Mouse (Mus musculus) stomach, embryonic 14.5 days (tissue): ENCODE measurements around the gene Slc10a1. TPM values are rescaled to one million over a fixed set of nuclear protein-coding genes. Genes with fewer than 3 reads are reported as not detected.

Experiments
- ATAC-seq: fragments of 200-750 bp; cut with Nextera tagmentation; 2 replicates; pipeline ENCODE4 v1.8.0; 2017; ENCODE audit warnings: low read depth, moderate TSS enrichment; ENCODE audit not compliant: insufficient number of reproducible peaks, insufficient read depth, low FRiP score
- H3K27ac ChIP-seq: fragments of 300-500 bp; sonication (generic); 2 replicates; pipeline ENCODE4 v1.5.1; 2014; ENCODE audit warnings: mild to moderate bottlenecking, low read length, moderate library complexity, mixed read lengths
- H3K27me3 ChIP-seq: fragments of 300-500 bp; sonication (generic); 2 replicates; pipeline ENCODE4 v1.6.1; 2014; ENCODE audit warnings: low read length, control low read depth, mixed read lengths; ENCODE audit not compliant: control insufficient read depth, insufficient read depth
- H3K36me3 ChIP-seq: fragments of 300-500 bp; sonication (generic); 2 replicates; pipeline ENCODE4 v1.6.1; 2014; ENCODE audit warnings: mild to moderate bottlenecking, control low read depth, low read length, moderate library complexity, mixed read lengths; ENCODE audit not compliant: control insufficient read depth, insufficient read depth
- H3K4me1 ChIP-seq: fragments of 300-500 bp; sonication (generic); 2 replicates; pipeline ENCODE4 v1.6.1; 2014; ENCODE audit warnings: low read length, control low read depth, mixed read lengths; ENCODE audit not compliant: control insufficient read depth, insufficient read depth
- H3K4me2 ChIP-seq: fragments of 300-500 bp; sonication (generic); replicated peaks from 2 replicates; pipeline ENCODE4 v1.6.1; 2014; ENCODE audit warnings: low read depth, low read length, control low read depth
- H3K4me3 ChIP-seq: fragments of 300-500 bp; sonication (generic); 2 replicates; pipeline ENCODE4 v1.5.1; 2014; ENCODE audit warnings: low read depth, low read length, control low read depth
- H3K9ac ChIP-seq: fragments of 300-500 bp; sonication (generic); replicated peaks from 2 replicates; pipeline ENCODE4 v1.6.1; 2014; ENCODE audit warnings: low read depth, mild to moderate bottlenecking, control low read depth, low read length, moderate library complexity, mixed read lengths
- H3K9me3 ChIP-seq: fragments of 300-500 bp; sonication (generic); 2 replicates; pipeline ENCODE4 v1.6.1; 2016; ENCODE audit warnings: low read depth, low read length, control low read depth; ENCODE audit not compliant: control insufficient read depth
- WGBS: fragments of 180-500 bp; shearing (Covaris S2); extraction: QIAGEN DNeasy Blood & Tissue Kit; methylation state at CpG from one replicate; pipeline ENCODE4 v1.1.7; 2014; 5-methylcytosine and 5-hydroxymethylcytosine counted together
- polyA plus RNA-seq: library from polyadenylated mRNA; unstranded; fragments of >200 nt; fragmentation: Nextera tagmentation; extraction: Ambion mirVana; gene quantifications from 2 replicates; pipeline ENCODE4 v1.2.1, GENCODE M21; 2014

The Slc10a1 gene
- polyA plus RNA-seq, 1 experiment from 2014 or later = 1.3 TPM

DNA sequence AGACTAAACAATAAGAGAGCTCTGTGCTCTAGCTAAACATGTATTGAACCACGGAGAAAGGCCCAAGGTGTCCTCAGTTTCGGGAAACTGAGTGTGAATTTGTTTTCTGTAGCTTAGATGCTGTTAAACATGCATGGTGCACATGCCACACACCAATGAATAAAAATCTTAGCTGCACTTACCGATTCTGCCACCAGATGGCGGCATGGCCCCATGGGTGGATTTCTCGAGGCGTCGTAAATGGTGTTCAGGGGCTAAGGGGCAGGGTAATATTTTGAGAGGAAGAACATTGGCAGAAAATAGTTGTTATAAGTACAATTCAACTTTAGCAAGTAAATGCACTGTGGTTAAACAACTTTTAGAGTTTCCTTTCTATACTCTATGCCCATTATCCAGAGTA is 13.8 kb upstream of the Slc10a1 start:
- Histone ChIP-seq H3K4me2 (no peak overlapping the region), H3K27me3 (no peaks in the 10 kb centered on the region), H3K9ac (no peak overlapping the region), H3K27ac (no peak overlapping the region), H3K36me3 (no peaks in the 10 kb centered on the region), H3K4me1 (no peaks in the 10 kb centered on the region), H3K9me3 (no peaks in the 10 kb centered on the region), H3K4me3 (no peak overlapping the region)
- WGBS = 1% methylated on average over 7 of the region's 7 CpGs
- no peak for ATAC-seq

DNA sequence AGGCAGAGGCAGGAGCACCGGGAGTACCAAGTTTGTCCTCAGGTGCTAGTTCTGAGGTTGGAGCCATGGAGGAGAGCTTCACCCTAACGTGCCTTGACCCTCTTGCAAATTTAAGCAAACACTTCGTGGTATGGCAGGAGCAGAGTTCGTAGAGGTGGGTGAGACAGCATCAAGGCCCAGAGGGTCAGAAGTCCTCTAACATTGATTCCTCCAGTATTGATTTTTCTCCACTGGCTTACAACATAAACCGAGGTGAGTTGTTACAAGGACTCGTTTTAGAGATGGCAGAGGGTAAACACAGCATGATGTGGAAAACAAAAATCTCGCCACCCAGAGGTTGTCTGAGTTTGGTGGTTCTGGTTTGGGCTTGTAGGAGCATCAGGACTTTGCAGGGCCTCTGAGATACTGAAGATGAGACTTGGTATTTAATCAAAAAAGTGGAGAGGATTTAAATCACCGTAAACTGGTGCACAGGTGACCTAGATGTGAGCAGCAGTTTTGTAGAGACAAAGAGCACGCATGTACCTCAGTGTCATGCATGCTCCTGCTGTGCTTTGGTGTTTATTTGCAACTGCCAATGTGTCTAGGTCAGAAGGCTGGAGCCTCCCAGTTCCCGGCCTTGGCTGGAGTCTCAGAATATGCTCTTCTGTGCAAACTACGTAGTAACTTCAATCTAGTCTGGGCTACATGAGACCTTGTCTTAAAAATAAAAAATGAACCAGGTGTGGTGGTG is 7.6 kb upstream of the Slc10a1 start:
- WGBS = 74% methylated on average over 11 of the region's 11 CpGs
- H3K36me3 ChIP-seq = no peaks in the 10 kb centered on the region

DNA sequence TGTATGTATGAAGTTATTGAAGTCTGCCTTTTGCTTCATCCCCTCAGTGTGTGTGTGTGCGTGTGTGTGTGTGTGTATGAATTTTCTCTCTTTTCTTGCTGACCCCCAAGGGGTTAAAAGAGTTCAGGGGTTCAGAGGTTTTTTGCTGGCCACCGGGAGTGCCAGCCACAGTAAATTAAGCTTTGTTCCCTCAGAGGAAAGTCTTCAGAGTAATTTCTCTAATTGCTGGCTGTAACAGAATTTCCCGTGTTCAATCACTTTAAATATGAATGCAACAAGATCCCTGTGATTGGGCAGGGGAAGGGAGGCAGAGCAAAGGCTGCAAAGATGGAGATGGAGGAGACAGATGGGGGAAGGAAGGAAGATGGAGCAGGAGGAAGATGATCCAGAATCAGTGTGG is 3.3 kb upstream of the Slc10a1 start:
- Histone ChIP-seq H3K4me1 (no peaks in the 10 kb centered on the region), H3K27ac (no peak overlapping the region), H3K4me3 (no peak overlapping the region), H3K27me3 (no peaks in the 10 kb centered on the region), H3K9me3 (no peaks in the 10 kb centered on the region), H3K36me3 (no peaks in the 10 kb centered on the region), H3K4me2 (no peak overlapping the region), H3K9ac (no peak overlapping the region)
- 32% methylated on average over 3 of the region's 3 CpGs for WGBS
- ATAC-seq = no peak

More for the DNA sequence above, 7.6 kb upstream of the Slc10a1 start:
- Histone ChIP-seq H3K27ac (no peak overlapping the region), H3K4me1 (no peaks in the 10 kb centered on the region), H3K9ac (no peak overlapping the region), H3K9me3 (no peaks in the 10 kb centered on the region), H3K27me3 (no peaks in the 10 kb centered on the region), H3K4me2 (no peak overlapping the region), H3K4me3 (no peak overlapping the region)
- ATAC-seq = no peak

DNA sequence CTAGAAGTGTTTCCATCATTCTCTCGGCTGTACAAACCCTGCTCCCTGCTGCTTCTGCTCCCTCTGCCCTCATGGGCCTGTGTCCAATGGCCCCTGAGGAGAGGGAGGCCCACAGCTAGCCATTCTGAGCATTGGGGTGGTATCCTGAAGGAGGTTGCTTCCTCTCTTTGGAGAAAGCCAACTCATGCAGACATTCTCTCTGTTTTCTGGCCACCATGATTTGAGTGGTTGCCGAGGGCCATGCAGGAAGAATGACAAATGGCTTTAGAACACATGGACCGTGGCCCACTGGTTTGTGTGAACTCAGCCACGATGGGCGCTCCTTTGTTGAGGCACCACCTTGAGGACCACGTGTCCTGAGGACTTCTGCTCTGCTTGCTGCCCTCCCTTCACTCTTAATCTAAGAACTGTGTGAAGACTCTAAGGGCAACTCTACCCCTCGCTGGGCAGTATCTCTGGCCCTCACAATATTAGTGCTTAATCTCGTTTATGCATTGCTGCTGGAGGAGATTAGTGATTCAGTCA is 1.7 kb upstream of the Slc10a1 start:
- no peak for ATAC-seq
- H3K27me3 ChIP-seq = no peaks in the 10 kb centered on the region
- H3K4me2 ChIP-seq = no peak overlapping the region
- no peaks in the 10 kb centered on the region for H3K4me1 ChIP-seq
- H3K4me3 ChIP-seq = no peak overlapping the region
- no peak overlapping the region for H3K27ac ChIP-seq
- 83% methylated on average over 8 of the region's 8 CpGs for WGBS
- H3K9ac ChIP-seq = no peak overlapping the region
- H3K36me3 ChIP-seq = no peaks in the 10 kb centered on the region
- H3K9me3 ChIP-seq = no peaks in the 10 kb centered on the region

DNA sequence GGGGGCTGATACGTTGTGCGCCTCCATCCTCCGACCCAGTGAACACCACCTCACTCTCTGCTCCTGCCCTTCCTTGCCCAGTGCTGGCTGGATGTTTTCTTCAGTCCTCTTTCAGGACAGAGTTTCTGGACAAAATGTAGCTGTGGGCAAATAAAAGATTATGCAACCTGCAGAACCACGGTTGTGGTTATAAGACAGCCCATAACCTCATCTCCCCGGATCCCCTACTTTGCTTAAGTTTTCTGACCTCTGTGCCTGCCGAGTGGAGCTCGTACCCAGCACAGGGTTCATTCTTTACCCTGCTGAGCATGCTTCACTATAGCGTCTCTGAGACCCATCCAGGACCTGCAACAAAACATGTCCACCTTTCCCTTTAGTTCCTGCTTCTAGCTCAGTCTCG is 587 bp downstream of the Slc10a1 start:
- no peak for ATAC-seq
- no peaks in the 10 kb centered on the region for H3K4me1 ChIP-seq
- H3K27me3 ChIP-seq = no peaks in the 10 kb centered on the region
- no peak overlapping the region for H3K4me3 ChIP-seq
- 84% methylated on average over 9 of the region's 9 CpGs for WGBS
- no peak overlapping the region for H3K9ac ChIP-seq
- H3K27ac ChIP-seq = no peak overlapping the region
- no peaks in the 10 kb centered on the region for H3K9me3 ChIP-seq
- H3K4me2 ChIP-seq = no peak overlapping the region
- H3K36me3 ChIP-seq = no peaks in the 10 kb centered on the region

DNA sequence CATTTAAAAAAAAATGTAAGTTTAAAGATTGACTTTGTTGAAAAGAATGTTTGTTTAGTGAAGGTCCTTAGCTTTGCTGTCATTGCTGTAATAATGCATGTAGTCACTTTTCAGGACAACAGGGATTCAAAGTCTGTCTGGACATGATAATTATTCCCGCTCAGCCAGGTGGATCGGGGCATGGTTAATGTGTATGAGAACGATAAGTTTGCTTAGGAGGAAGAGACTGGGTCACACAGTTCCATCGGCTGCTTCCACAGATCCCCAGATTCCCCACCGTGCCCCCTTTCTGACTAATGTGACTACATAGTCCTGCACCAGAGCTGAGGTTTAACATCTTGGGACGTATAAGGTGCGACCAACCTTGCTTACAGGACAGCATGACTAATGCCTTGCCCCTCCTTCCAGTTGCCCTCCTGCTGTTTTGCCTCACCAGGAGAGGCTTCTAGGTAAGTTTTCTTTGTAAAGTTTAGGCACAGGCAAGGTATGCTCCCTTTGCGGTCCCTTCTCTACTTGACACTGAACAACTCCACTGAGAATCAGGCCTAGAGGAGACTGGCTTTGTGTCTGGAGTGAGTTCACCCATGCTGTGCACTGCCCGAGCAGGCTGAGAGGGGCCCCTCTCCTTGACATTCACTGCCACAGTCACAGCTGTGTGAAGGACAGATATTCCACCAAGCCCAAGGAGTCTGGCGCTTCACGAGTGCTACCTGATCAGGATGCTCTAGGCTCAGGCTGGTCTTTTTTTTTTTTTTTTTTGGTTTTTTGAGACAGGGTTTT is 2.3 kb downstream of the Slc10a1 start:
- no peak overlapping the region for H3K4me3 ChIP-seq
- 72% methylated on average over 11 of the region's 11 CpGs for WGBS
- no peak overlapping the region for H3K9ac ChIP-seq
- no peak for ATAC-seq
- no peaks in the 10 kb centered on the region for H3K4me1 ChIP-seq
- no peak overlapping the region for H3K27ac ChIP-seq
- H3K36me3 ChIP-seq = no peaks in the 10 kb centered on the region
- H3K9me3 ChIP-seq = no peaks in the 10 kb centered on the region
- H3K4me2 ChIP-seq = no peak overlapping the region
- H3K27me3 ChIP-seq = no peaks in the 10 kb centered on the region

DNA sequence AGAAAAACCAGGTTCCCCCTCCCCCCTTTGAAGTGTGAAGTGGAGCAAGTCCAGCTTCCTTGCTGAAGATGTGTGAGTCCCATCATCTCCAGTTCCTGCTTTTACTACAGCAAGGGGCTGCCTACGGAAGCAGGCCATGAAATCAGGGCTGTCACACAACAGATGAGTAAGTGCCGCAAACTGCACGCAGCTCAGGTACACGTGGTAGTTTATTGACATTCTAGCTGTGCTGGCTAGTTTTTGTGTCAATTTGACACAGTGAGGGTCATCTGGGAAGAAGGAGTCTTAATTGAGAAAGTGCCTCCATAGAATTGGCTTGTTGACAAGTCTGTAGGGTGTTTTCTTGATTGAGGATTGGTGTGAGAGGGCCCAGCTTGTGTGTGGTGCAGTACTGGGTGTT is 5.9 kb downstream of the Slc10a1 start:
- Histone ChIP-seq H3K9me3 (no peaks in the 10 kb centered on the region), H3K4me2 (no peak overlapping the region), H3K4me1 (no peaks in the 10 kb centered on the region), H3K36me3 (peaks cover 7% of the 10 kb centered on the region; the same call in 1 of the 2 replicates), H3K4me3 (no peak overlapping the region), H3K9ac (no peak overlapping the region), H3K27ac (no peak overlapping the region), H3K27me3 (no peaks in the 10 kb centered on the region)
- WGBS = 68% methylated on average over 4 of the region's 4 CpGs
- ATAC-seq = no peak

DNA sequence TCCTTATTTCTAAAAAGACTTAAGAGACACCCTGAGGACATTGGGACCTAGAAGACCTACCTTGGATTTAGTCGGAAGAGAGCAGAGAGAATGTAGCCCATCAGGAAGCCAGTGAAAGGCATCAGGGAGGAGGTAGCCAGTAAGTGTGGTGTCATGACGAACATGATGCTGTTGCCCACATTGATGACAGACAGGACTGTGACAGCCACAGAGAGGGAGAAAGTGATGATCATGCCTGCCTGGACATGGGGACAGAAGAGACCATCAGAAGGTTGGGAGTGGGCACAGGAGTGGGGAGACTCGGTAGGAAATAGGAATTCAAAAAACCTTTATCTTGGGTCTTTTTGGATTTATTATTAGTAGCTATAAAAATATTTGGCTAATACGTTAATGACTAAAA is 10.5 kb downstream of the Slc10a1 start:
- no peak overlapping the region for H3K9ac ChIP-seq
- H3K4me2 ChIP-seq = no peak overlapping the region
- no peaks in the 10 kb centered on the region for H3K4me1 ChIP-seq
- H3K9me3 ChIP-seq = no peaks in the 10 kb centered on the region
- no peaks in the 10 kb centered on the region for H3K27me3 ChIP-seq
- no peak overlapping the region for H3K27ac ChIP-seq
- WGBS = 82% methylated on average over 4 of the region's 4 CpGs
- H3K36me3 ChIP-seq = peaks cover 46% of the 10 kb centered on the region
- no peak for ATAC-seq
- no peak overlapping the region for H3K4me3 ChIP-seq
